Mouse (Mus musculus): ENCODE measurements at regions not wholly inside any gene's neighbourhood (a gene's known extent, or its start where the extent isn't known, plus 50 kb on each side); places are given as distances from the start of the nearest gene placed in this dataset.

- no peak for DNase-seq (ENCODE audit: low spot score in 2 of 2)
These were observed 53.0 kb downstream of the Gm12689 start for GRCm38 (mm10) chr4:99348674-99349073.

GRCm38 (mm10) chr4:99353122-99353774 lies 57.5 kb downstream of the Gm12689 start:
- no peak for DNase-seq (ENCODE audit: low spot score in 2 of 2)

- DNase-seq (ENCODE audit: low spot score in 2 of 2), result no peak
These were observed 58.5 kb downstream of the Gm12689 start for GRCm38 (mm10) chr4:99354241-99354640.

GRCm38 (mm10) chr4:99354835-99355234 lies 59.1 kb downstream of the Gm12689 start:
- no peak for DNase-seq (ENCODE audit: low spot score in 2 of 2)

GRCm38 (mm10) chr4:99368036-99368435 lies 72.3 kb downstream of the Gm12689 start:
- DNase-seq (ENCODE audit: low spot score in 2 of 2), result peak; percentile 34 to 60

GRCm38 (mm10) chr4:99371162-99371561 lies 75.5 kb downstream of the Gm12689 start:
- DNase-seq (ENCODE audit: low spot score in 2 of 2), result no peak

- DNase-seq (ENCODE audit: low spot score in 2 of 2), result no peak
These were observed 80.5 kb downstream of the Gm12689 start for GRCm38 (mm10) chr4:99376171-99376570.

- DNase-seq (ENCODE audit: low spot score in 2 of 2), result no peak
These were observed 81.2 kb downstream of the Gm12689 start for GRCm38 (mm10) chr4:99376911-99377310.

GRCm38 (mm10) chr4:99379983-99380382 lies 84.3 kb downstream of the Gm12689 start:
- no peak for DNase-seq (ENCODE audit: low spot score in 2 of 2)

GRCm38 (mm10) chr4:99385381-99385780 lies 89.7 kb downstream of the Gm12689 start:
- DNase-seq (ENCODE audit: low spot score in 2 of 2), result no peak

GRCm38 (mm10) chr4:99389428-99389827 lies 93.7 kb downstream of the Gm12689 start:
- no peak for DNase-seq (ENCODE audit: low spot score in 2 of 2)

- DNase-seq (ENCODE audit: low spot score in 2 of 2), result no peak
These were observed 97.3 kb downstream of the Gm12689 start for GRCm38 (mm10) chr4:99392986-99393385.

GRCm38 (mm10) chr4:99394244-99394643 lies 98.5 kb downstream of the Gm12689 start:
- DNase-seq (ENCODE audit: low spot score in 2 of 2), result no peak

GRCm38 (mm10) chr4:99407466-99407865 lies 111.8 kb downstream of the Gm12689 start:
- no peak for DNase-seq (ENCODE audit: low spot score in 2 of 2)

GRCm38 (mm10) chr4:99423449-99423848 lies 127.7 kb downstream of the Gm12689 start:
- no peak for DNase-seq (ENCODE audit: low spot score in 2 of 2)

- DNase-seq (ENCODE audit: low spot score in 2 of 2), result no peak
These were observed 149.5 kb downstream of the Gm12689 start for GRCm38 (mm10) chr4:99445077-99445754.

- no peak for DNase-seq (ENCODE audit: low spot score in 2 of 2)
These were observed 150.0 kb downstream of the Gm12689 start for GRCm38 (mm10) chr4:99445755-99446128.

- DNase-seq (ENCODE audit: low spot score in 2 of 2), result no peak
These were observed 163.3 kb downstream of the Gm12689 start for GRCm38 (mm10) chr4:99458984-99459383.

- no peak for DNase-seq (ENCODE audit: low spot score in 2 of 2)
These were observed 163.7 kb downstream of the Gm12689 start for GRCm38 (mm10) chr4:99459436-99459835.

- no peak for DNase-seq (ENCODE audit: low spot score in 2 of 2)
These were observed 169.8 kb downstream of the Gm12689 start for GRCm38 (mm10) chr4:99465493-99465892.

GRCm38 (mm10) chr4:99475701-99476218 lies 180.1 kb downstream of the Gm12689 start:
- no peak for DNase-seq (ENCODE audit: low spot score in 2 of 2)

GRCm38 (mm10) chr4:99484271-99484670 lies 171.8 kb upstream of the Foxd3 start:
- no peak for DNase-seq (ENCODE audit: low spot score in 2 of 2)
